Mouse (Mus musculus) left cerebral cortex, adult 18-20 months (tissue): ENCODE measurements at regions not wholly inside any gene's neighbourhood (a gene's known extent, or its start where the extent isn't known, plus 50 kb on each side); places are given as distances from the start of the nearest gene placed in this dataset.

ENCODE experiments used
- DNase-seq, 2 experiments: peaks; one replicate each; pipeline ENCODE4 v3.0.0; 2021 to 2022; ENCODE audit warnings: low spot score in 2 of 2, mixed read lengths in 1 of 2

GRCm38 (mm10) chr1:23214462-23215158 is 112.6 kb upstream of the 4933415F23Rik start:
- DNase-seq = peak; percentile 17 to 19

GRCm38 (mm10) chr1:23207843-23208242 is 105.8 kb upstream of the 4933415F23Rik start:
- no peak for DNase-seq

GRCm38 (mm10) chr1:23207024-23207423 is 105.0 kb upstream of the 4933415F23Rik start:
- DNase-seq = no peak

- DNase-seq = no peak
Measured at GRCm38 (mm10) chr1:23202511-23203435, 100.7 kb upstream of the 4933415F23Rik start.

- DNase-seq = no peak
Measured at GRCm38 (mm10) chr1:23200460-23200859, 98.4 kb upstream of the 4933415F23Rik start.

- DNase-seq = no peak
Measured at GRCm38 (mm10) chr1:23190316-23191005, 88.4 kb upstream of the 4933415F23Rik start.

- no peak for DNase-seq
Measured at GRCm38 (mm10) chr1:23189790-23190189, 87.7 kb upstream of the 4933415F23Rik start.

- no peak for DNase-seq
Measured at GRCm38 (mm10) chr1:23188216-23188615, 86.2 kb upstream of the 4933415F23Rik start.

GRCm38 (mm10) chr1:23187446-23188206 is 85.6 kb upstream of the 4933415F23Rik start:
- no peak for DNase-seq

GRCm38 (mm10) chr1:23184728-23185127 is 82.7 kb upstream of the 4933415F23Rik start:
- DNase-seq = no peak

GRCm38 (mm10) chr1:23182541-23182940 is 80.5 kb upstream of the 4933415F23Rik start:
- DNase-seq = no peak

- DNase-seq = no peak
Measured at GRCm38 (mm10) chr1:23178335-23178974, 76.4 kb upstream of the 4933415F23Rik start.

- DNase-seq = no peak
Measured at GRCm38 (mm10) chr1:23174022-23174421, 72.0 kb upstream of the 4933415F23Rik start.

GRCm38 (mm10) chr1:23173054-23173802 is 71.2 kb upstream of the 4933415F23Rik start:
- no peak for DNase-seq

- DNase-seq = no peak
Measured at GRCm38 (mm10) chr1:23171336-23171735, 69.3 kb upstream of the 4933415F23Rik start.

GRCm38 (mm10) chr1:23170711-23171110 is 68.7 kb upstream of the 4933415F23Rik start:
- no peak for DNase-seq

- DNase-seq = no peak
Measured at GRCm38 (mm10) chr1:23168504-23168903, 66.5 kb upstream of the 4933415F23Rik start.

GRCm38 (mm10) chr1:23163371-23163935 is 61.4 kb upstream of the 4933415F23Rik start:
- no peak for DNase-seq

- DNase-seq = no peak
Measured at GRCm38 (mm10) chr1:23162766-23163165, 60.7 kb upstream of the 4933415F23Rik start.
